Mouse (Mus musculus) T-helper 1 cell (primary cell): ENCODE data around the gene Mcpt1.
"Not testable (repeated sequence)": the region's sequence is repeated elsewhere in the genome, so short reads cannot be mapped to it uniquely, and the experiment has no call there.

Experiments
- in situ Hi-C: fragments of 300-600 bp; cut with MboI, MseI; formaldehyde crosslinking; loops from one replicate; pipeline ENCODE4 v1.15.1; 2025; ENCODE audit warnings: high pct_unique_total_duplicates

Mcpt1 gene

DNA sequence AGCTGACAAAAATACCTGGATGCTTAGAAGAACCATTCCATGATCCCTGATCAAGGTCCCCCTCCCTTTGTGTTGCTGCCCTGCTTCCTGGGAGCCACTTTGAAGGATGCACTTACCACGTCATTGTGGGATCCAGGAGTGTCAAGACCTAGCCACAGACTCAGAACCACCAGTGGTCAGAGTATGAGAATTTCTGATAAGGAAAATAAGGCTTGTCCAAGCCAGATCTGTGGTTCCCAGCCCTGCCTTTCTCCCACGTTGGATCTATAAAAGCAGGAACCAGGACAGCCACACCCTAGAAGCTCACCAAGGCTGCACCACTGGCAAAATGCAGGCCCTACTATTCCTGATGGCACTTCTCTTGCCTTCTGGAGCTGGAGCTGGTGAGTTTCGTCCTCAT, at the start of gene Mcpt1:
Mcpt1 (plus strand) TSS at position 301 of the 400 bp plus-strand sequence.
- in situ Hi-C loops: loop anchor here (25.0 kb wide), 1 partner anchor 995 kb away; no protein-coding TSS in a partner anchor

DNA sequence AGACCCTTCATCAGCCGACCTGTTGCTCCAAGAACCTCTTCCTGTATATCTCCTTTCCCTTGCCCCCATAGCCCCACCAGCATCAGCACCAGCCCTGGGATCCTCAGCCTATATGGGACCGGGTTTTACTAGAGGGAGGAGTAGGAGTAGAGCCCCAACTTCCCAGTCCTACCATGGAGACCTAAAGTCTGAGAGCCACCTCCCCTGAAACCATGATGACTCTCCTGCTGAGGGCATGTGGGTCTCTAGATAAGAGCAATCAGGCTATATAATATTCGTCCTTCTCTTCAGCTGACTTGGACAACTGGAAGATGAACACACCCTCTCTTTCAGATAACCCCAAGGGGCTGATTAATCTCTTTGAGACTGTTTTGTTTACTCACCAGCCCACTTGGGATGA, 30.3 kb upstream of the Mcpt1 start:
- in situ Hi-C loops: not testable (repeated sequence)

DNA sequence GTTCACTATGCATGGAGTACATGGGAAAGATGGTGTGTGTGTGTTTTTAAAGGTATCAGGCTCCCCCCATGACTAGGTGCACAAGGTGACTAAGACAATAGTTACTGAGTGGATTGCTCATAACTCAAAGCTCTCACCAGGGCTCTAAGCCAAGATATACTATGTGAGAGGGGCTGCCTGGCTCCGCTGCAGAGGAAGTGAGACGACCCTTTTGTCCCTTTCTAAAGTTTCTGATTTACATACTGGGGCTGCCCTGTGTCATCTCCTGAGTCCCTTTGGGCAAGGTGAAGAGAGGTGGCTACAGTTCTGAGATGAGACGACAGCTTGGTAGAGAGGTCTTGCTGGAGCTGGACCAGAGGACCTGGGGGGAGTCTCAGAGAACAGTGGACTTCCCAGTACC, 4.6 kb upstream of the Mcpt1 start:
- in situ Hi-C loops: loop anchor here (25.0 kb wide), 1 partner anchor 999 kb away; no protein-coding TSS in a partner anchor

DNA sequence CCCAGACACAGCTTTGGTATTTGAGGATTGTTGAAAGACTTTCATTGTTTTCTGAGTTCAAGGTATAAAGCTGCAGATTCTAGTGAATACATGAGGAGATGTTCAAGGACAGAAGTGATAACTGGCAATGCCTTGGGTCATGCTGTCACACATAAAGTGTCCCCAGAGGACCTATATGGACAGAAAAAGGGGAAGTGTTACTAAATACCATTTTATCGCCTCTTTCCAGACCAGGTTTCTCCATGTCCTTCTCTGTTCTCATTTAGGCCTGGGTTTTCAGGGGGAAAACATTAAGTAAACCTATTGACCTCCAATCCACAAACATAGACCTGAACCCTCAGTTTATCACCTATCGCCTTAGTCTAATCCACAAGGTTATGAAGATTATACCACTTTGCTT, 3.8 kb upstream of the Mcpt1 start:
- in situ Hi-C loops: loop anchor here (25.0 kb wide), 1 partner anchor 998 kb away; no protein-coding TSS in a partner anchor

DNA sequence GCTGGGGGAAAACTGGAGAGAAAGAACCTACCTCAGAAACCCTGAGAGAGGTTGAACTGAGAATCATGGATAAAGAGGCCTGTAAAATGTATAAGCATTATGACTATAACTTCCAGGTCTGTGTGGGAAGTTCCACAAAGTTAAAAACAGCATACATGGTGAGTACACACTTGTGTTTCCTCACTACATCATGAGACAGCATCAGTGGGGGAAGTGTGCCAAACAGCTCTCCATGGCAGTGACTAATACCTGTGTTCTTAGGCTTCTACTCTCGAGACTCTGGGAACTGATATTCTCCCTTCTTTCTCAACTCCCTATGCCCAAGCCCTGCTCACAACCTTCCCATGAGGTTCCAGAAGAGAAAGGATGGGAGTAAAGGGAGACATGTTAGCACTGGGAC, 1.7 kb downstream of the Mcpt1 start:
- in situ Hi-C loops: loop anchor here (25.0 kb wide), 1 partner anchor 993 kb away; no protein-coding TSS in a partner anchor

DNA sequence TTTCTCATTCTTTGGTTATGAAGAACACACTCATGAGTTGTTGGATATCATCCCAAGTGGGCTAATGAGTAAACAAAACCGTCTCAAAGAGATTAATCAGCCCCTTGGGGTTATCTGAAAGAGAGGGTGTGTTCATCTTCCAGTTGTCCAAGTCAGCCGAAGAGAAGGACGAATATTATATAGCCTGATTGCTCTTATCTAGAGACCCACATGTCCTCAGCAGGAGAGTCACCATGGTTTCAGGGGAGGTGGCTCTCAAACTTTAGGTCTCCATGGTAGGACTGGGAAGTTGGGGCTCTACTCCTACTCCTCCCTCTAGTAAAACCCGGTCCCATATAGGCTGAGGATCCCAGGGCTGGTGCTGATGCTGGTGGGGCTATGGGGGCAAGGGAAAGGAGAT, 3.5 kb downstream of the Mcpt1 start:
- in situ Hi-C loops: loop anchor here (25.0 kb wide), 1 partner anchor 991 kb away; no protein-coding TSS in a partner anchor

DNA sequence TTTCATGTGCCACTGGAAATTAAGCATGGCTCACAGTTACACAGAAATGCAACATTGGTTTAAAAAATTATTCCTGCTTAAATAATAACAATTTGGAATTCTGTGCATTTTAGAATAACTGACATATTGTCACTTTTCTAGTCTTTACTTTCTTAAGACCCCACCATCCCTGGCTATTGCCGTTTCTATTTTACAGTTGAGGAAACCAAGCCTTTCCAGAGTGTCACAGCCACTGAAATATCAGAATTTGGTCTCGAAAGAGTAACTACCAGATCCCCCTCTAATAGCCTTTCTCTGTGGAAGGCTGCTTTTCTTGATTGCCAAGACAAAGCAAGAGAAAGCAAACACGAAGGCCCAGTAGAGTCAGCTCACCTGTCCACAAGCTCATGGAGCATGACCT, 12.6 kb downstream of the Mcpt1 start, which contains the start of gene Mcpt9:
Mcpt9 (minus strand) TSS at position 101 of the 400 bp plus-strand sequence.
- in situ Hi-C loops: not testable (repeated sequence)

DNA sequence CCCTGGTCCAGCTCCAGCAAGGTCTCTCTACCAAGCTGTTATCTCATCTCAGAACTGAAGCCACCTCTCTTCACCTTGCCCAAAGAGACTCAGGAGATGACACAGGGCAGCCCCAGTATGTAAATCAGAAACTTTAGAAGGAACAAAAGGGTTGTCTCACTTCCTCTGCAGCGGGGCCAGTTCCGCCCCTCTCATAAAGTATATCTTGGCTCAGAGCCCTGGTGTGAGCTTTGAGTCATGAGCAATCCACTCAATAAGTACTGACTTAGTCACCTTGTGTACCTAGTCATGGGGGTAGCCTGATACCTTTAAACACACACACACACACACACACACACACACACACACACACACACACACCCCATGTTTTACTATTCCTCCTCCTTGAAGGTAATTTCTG, 16.7 kb downstream of the Mcpt1 start:
- in situ Hi-C loops: no loop called here

DNA sequence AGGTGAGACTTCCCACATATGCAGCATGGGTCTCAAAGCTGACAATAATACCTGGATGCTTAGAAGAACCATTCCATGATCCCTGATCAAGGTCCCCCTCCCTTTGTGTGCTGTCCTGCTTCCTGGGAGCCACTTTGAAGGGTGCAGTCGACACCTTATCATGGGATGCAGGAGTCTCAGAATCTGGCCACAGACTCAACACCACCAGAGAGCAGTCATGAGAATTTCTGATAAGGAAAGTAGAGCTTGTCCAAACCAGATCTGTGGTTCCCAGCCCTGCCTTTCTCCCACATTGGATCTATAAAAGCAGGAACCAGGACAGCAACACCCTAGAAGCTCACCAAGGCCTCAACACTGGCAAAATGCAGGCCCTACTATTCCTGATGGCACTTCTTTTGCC, 24.0 kb downstream of the Mcpt1 start, which contains the start of gene Mcpt2:
Mcpt2 (plus strand) TSS at position 250 of the 400 bp plus-strand sequence.
- in situ Hi-C loops: not testable (repeated sequence)

DNA sequence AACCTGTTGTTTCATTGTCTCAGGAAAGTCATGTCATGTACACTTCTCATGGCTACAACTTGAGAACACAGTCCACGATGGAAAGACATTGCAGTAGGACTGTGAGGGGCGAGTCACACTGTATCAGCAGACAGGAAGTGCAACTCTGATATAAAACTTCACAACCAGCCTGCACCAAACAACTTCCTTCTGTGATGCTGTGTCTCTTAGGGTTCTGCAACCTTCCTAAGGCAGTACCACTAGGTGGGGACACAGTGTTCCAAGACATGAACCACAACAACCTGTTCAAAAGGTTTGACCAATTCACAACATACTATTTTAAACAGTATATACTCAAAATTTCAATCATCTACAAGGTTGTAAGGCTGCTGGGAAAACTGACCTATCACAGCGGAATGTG, 37.6 kb downstream of the Mcpt1 start:
- in situ Hi-C loops: no loop called here

DNA sequence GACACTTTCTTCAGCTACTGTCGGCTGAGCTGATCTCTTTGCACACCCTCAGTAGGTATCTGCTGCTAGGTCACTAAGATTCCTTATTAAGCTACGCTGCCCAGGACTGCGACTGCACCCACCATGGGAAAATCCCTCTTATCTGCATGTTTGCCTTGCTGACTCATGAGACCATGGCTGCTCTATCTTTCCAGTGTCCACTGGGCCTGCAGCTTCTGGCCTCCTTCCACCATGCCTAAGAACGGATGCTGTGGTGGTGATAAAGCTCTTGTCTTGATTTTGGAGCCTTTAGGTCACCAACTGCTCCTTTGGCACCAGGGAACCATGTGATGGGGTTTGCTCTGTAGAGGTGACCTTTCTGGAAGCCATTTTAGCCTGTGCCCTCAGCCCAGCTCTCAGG, 40.0 kb downstream of the Mcpt1 start:
- in situ Hi-C loops: no loop called here

DNA sequence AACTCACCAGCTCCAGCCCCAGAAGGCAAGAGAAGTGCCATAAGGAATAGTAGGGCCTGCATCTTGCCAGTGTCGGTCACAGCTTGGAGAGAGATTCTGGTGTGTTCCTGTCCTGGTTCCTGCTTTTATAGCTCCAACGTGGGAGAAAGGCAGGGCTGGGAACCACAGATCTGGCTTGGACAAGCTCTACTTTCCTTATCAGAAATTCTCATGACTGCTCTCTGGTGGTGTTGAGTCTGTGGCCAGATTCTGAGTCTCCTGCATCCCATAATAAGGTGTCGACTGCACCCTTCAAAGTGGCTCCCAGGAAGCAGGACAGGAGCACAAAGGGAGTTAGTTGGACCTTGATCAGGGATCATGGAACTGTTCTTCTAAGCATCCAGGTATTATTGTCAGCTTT, 44.4 kb downstream of the Mcpt1 start, which contains the start of gene Mcpt4:
Mcpt4 (minus strand) TSS at position 101 of the 400 bp plus-strand sequence.
- in situ Hi-C loops: not testable (repeated sequence)
